In genomic region chr4:128654505-128655381, GRCm38 (mm10) we compare ENCODE assay signal across 8 mouse cellular contexts. TPM values are rescaled to one million over a fixed set of nuclear protein-coding genes. Genes with fewer than 3 reads are reported as not detected.
A peak's percentile ranks its signal among the peaks of the same experiment; 100 is the strongest.
DNase-seq lines count a peak whose midpoint lies in the region; ATAC-seq and TF ChIP-seq lines count a peak whose summit lies in the region.

Gene Phc2 (plus strand): TSS chr4:128654702.

- TF ChIP-seq EP300 in CH12.LX (IDR thresholded peaks at IDR 0.05; ENCODE audit: low read length), result no peak

- no peak for TF ChIP-seq POLR2A in CH12.LX (IDR thresholded peaks at IDR 0.05; ENCODE audit: low read depth, low read length)

- peak in 1 of 2 experiments; percentile 34; a peak in 2 of 4 replicates for TF ChIP-seq CTCF in CH12.LX (conservative IDR thresholded peaks at IDR 0.05 in 1 of 2, IDR thresholded peaks at IDR 0.05 in 1 of 2; ENCODE audit: low read depth in 2 of 2, low read length in 2 of 2)

- H3K4me2 ChIP-seq in CH12.LX (ENCODE audit: insufficient read depth, low read depth, poor library complexity, severe bottlenecking), result peak within 1 kb of the TSS; percentile 96
- H3K4me2 ChIP-seq in forebrain, embryonic 12.5 days, result peak within 1 kb of the TSS; percentile 96
- H3K4me2 ChIP-seq in heart, embryonic 16.5 days (ENCODE audit: low read depth, low read length), result peak within 1 kb of the TSS; percentile 98
- H3K4me2 ChIP-seq in liver, embryonic 13.5 days, result peak within 1 kb of the TSS; percentile 97
- H3K4me2 ChIP-seq in stomach, embryonic 14.5 days (replicated peaks; ENCODE audit: low read depth, low read length), result peak within 1 kb of the TSS; percentile 93

- peak; percentile 84 for ATAC-seq in cerebellum, adult (ENCODE audit: insufficient number of reproducible peaks, low FRiP score, low TSS enrichment)
- peak; percentile 99 for ATAC-seq in forebrain, embryonic 12.5 days (ENCODE audit: low FRiP score)
- ATAC-seq in heart, embryonic 16.5 days (replicated peaks; ENCODE audit: extremely low read depth, insufficient read depth, low FRiP score), result peak; percentile 96
- peak; percentile 97 for ATAC-seq in liver, embryonic 13.5 days (ENCODE audit: low read depth)
- ATAC-seq in stomach, embryonic 14.5 days (ENCODE audit: insufficient number of reproducible peaks, insufficient read depth, low FRiP score, low read depth), result peak; percentile 97

- peak; percentile 93 for DNase-seq in CH12.LX (ENCODE audit: extremely low read depth)
- peak; percentile 97 to 99 for DNase-seq in kidney, postnatal 25 days
- DNase-seq in liver, embryonic 13.5 days, result peak; percentile 85
- DNase-seq in natural killer cell, adult 2 months (ENCODE audit: low spot score in 2 of 2), result peak; percentile 93 to 95

- H3K79me2 ChIP-seq in CH12.LX (replicated peaks; ENCODE audit: control insufficient read depth, extremely low read depth, insufficient read depth, poor library complexity, severe bottlenecking), result no peaks in the 10 kb centered on the region

- H3K9ac ChIP-seq in CH12.LX (ENCODE audit: insufficient read depth, low read depth), result peak within 1 kb of the TSS; percentile 29
- peak within 1 kb of the TSS; percentile 70 for H3K9ac ChIP-seq in forebrain, embryonic 12.5 days
- peak within 1 kb of the TSS; percentile 65 for H3K9ac ChIP-seq in heart, embryonic 16.5 days (ENCODE audit: low read length)
- H3K9ac ChIP-seq in liver, embryonic 13.5 days, result peak within 1 kb of the TSS; percentile 79
- peak within 1 kb of the TSS; percentile 59 for H3K9ac ChIP-seq in stomach, embryonic 14.5 days (replicated peaks; ENCODE audit: low read depth, low read length)

- peak within 1 kb of the TSS; percentile 47 to 72 (median 63) for H3K4me3 ChIP-seq in CH12.LX (replicated peaks in 1 of 3; ENCODE audit: low read depth in 2 of 3, low read length in 2 of 3, poor library complexity in 1 of 3)
- H3K4me3 ChIP-seq in forebrain, embryonic 12.5 days (replicated peaks), result peak within 1 kb of the TSS; percentile 72
- H3K4me3 ChIP-seq in heart, embryonic 16.5 days (ENCODE audit: low read length), result peak within 1 kb of the TSS; percentile 63
- H3K4me3 ChIP-seq in liver, embryonic 13.5 days (replicated peaks), result peak within 1 kb of the TSS; percentile 75
- H3K4me3 ChIP-seq in stomach, embryonic 14.5 days (ENCODE audit: low read depth, low read length), result peak within 1 kb of the TSS; percentile 64

- no peak within 1 kb of the TSS for H3K27ac ChIP-seq in CH12.LX (ENCODE audit: insufficient read depth, low read depth)
- peak within 1 kb of the TSS; percentile 81 for H3K27ac ChIP-seq in forebrain, embryonic 12.5 days
- H3K27ac ChIP-seq in heart, embryonic 16.5 days (ENCODE audit: low read length), result no peak within 1 kb of the TSS
- peak within 1 kb of the TSS; percentile 58 for H3K27ac ChIP-seq in liver, embryonic 13.5 days
- 0 out of 2 replicates have a peak within 1 kb of the TSS, but pooled peaks have one; percentile 16 for H3K27ac ChIP-seq in stomach, embryonic 14.5 days (ENCODE audit: low read length)

- no peaks in the 10 kb centered on the region for H3K36me3 ChIP-seq in CH12.LX (replicated peaks in 1 of 2; ENCODE audit: control insufficient read depth in 1 of 2, insufficient read depth in 1 of 2, low read length in 1 of 2)
- no peaks in the 10 kb centered on the region for H3K36me3 ChIP-seq in forebrain, embryonic 12.5 days (replicated peaks)
- H3K36me3 ChIP-seq in heart, embryonic 16.5 days (ENCODE audit: control insufficient read depth, insufficient read depth), result no peaks in the 10 kb centered on the region
- no peaks in the 10 kb centered on the region for H3K36me3 ChIP-seq in liver, embryonic 13.5 days
- H3K36me3 ChIP-seq in stomach, embryonic 14.5 days (ENCODE audit: control insufficient read depth, insufficient read depth, low read length), result no peaks in the 10 kb centered on the region

- TF ChIP-seq RAD21 in CH12.LX (IDR thresholded peaks at IDR 0.05; ENCODE audit: low read depth, low read length), result no peak

- in situ Hi-C loops in CH12.LX (cut with MboI; ENCODE audit: low pct_ligation_motif_present, low pct_unique_long_range_greater_than_20kb, low sequenced_read_pairs), result loop anchor here (5.0 kb wide), 1 partner anchor 38 kb away; no protein-coding TSS in a partner anchor

- H3K27me3 ChIP-seq in CH12.LX (replicated peaks), result peaks cover 6% of the 10 kb centered on the region
- H3K27me3 ChIP-seq in forebrain, embryonic 12.5 days, result peaks cover 21% of the 10 kb centered on the region
- H3K27me3 ChIP-seq in heart, embryonic 16.5 days (ENCODE audit: control insufficient read depth, insufficient read depth, low read length), result peaks cover 8% of the 10 kb centered on the region; the same call in 1 of the 2 replicates
- H3K27me3 ChIP-seq in liver, embryonic 13.5 days, result peaks cover 5% of the 10 kb centered on the region
- H3K27me3 ChIP-seq in stomach, embryonic 14.5 days (ENCODE audit: control insufficient read depth, insufficient read depth, low read length), result no peaks in the 10 kb centered on the region

- dilution Hi-C loops in CH12.LX (cut with MboI; ENCODE audit: extremely low pct_ligation_motif_present, extremely low pct_unique_long_range_greater_than_20kb, low sequenced_read_pairs), result no loop called here

- H3K9me3 ChIP-seq in CH12.LX (replicated peaks; ENCODE audit: low read length), result no peaks in the 10 kb centered on the region
- no peaks in the 10 kb centered on the region for H3K9me3 ChIP-seq in forebrain, embryonic 12.5 days
- H3K9me3 ChIP-seq in heart, embryonic 16.5 days (replicated peaks; ENCODE audit: control insufficient read depth, low read length), result no peaks in the 10 kb centered on the region
- H3K9me3 ChIP-seq in liver, embryonic 13.5 days (replicated peaks), result no peaks in the 10 kb centered on the region
- no peaks in the 10 kb centered on the region for H3K9me3 ChIP-seq in stomach, embryonic 14.5 days (ENCODE audit: control insufficient read depth, low read depth, low read length)

- under 1% methylated on average over 68 of the region's 85 CpGs for WGBS in forebrain, embryonic 12.5 days
- WGBS in heart, embryonic 16.5 days, result under 1% methylated on average over 65 of the region's 85 CpGs
- WGBS in liver, embryonic 13.5 days (ENCODE audit: insufficient replicate concordance), result under 1% methylated on average over 85 of the region's 85 CpGs
- under 1% methylated on average over 72 of the region's 85 CpGs for WGBS in stomach, embryonic 14.5 days

- H3K4me1 ChIP-seq in CH12.LX (ENCODE audit: control insufficient read depth in 1 of 2, insufficient read depth in 2 of 2), result peaks cover 0 to 38% of the 10 kb centered on the region in 2 experiments; a peak in 2 of 4 replicates
- H3K4me1 ChIP-seq in forebrain, embryonic 12.5 days, result peaks cover 29% of the 10 kb centered on the region
- 0 out of 2 replicates have a peak, but pooled peaks cover 9% of the 10 kb centered on the region for H3K4me1 ChIP-seq in heart, embryonic 16.5 days (ENCODE audit: control insufficient read depth, insufficient read depth, low read length)
- H3K4me1 ChIP-seq in liver, embryonic 13.5 days (replicated peaks), result peaks cover 33% of the 10 kb centered on the region
- H3K4me1 ChIP-seq in stomach, embryonic 14.5 days (ENCODE audit: control insufficient read depth, insufficient read depth, low read length), result peaks cover 18% of the 10 kb centered on the region; the same call in 1 of the 2 replicates

TF ChIP-seq in CH12.LX, 34 proteins besides CTCF, POLR2A, EP300 and RAD21:
- no peak for TF ChIP-seq RCOR1 (conservative IDR thresholded peaks at IDR 0.05; ENCODE audit: low read depth, low read length)
- TF ChIP-seq PAX5 (IDR thresholded peaks at IDR 0.05; ENCODE audit: low read length), result no peak
- TF ChIP-seq USF2 (conservative IDR thresholded peaks at IDR 0.05; ENCODE audit: low read depth, low read length), result peak; percentile 92
- TF ChIP-seq ZKSCAN1 (IDR thresholded peaks at IDR 0.05; ENCODE audit: borderline replicate concordance, low read depth, low read length), result no peak
- peak; percentile 96 for TF ChIP-seq MAX (IDR thresholded peaks at IDR 0.05; ENCODE audit: low read length)
- TF ChIP-seq BHLHE40 (IDR thresholded peaks at IDR 0.05; ENCODE audit: low read depth, low read length), result peak; percentile 65
- no peak for TF ChIP-seq JUND (conservative IDR thresholded peaks at IDR 0.05; ENCODE audit: low read depth, low read length)
- no peak for TF ChIP-seq NELFE (IDR thresholded peaks at IDR 0.05; ENCODE audit: low read depth, low read length)
- TF ChIP-seq MEF2A (IDR thresholded peaks at IDR 0.05; ENCODE audit: borderline replicate concordance, low read depth, low read length), result no peak
- no peak for TF ChIP-seq MAFK (IDR thresholded peaks at IDR 0.05; ENCODE audit: insufficient replicate concordance, low read length)
- no peak for TF ChIP-seq TBP (conservative IDR thresholded peaks at IDR 0.05; ENCODE audit: low read depth, low read length)
- TF ChIP-seq KAT2A (IDR thresholded peaks at IDR 0.05; ENCODE audit: insufficient replicate concordance, low read length), result no peak
- TF ChIP-seq NRF1 (IDR thresholded peaks at IDR 0.05; ENCODE audit: low read depth, low read length), result peak; percentile 83
- TF ChIP-seq USF1 (IDR thresholded peaks at IDR 0.05; ENCODE audit: low read depth, low read length), result peak; percentile 95
- TF ChIP-seq POLR2AphosphoS2 (IDR thresholded peaks at IDR 0.05; ENCODE audit: low read depth, low read length), result no peak

RNA-seq across cellular contexts. Expression of gene Phc2, which starts in this region (rescaled TPM):
- 29.6 and 32.7 TPM in 2 replicates for total RNA-seq in CH12.LX (2012; rRNA removed)
- total RNA-seq in CH12.LX (2014; rRNA removed), result 23.5 and 24.1 TPM in 2 replicates
- polyA plus RNA-seq in CH12.LX (2012; ENCODE audit: insufficient read length, low read depth), result 53.2 and 56.1 TPM in 2 replicates
- 56.1 and 148 TPM in 2 replicates for polyA plus RNA-seq in forebrain, embryonic 12.5 days (2016; fragmentation: Nextera tagmentation; extraction: Ambion mirVana)
- polyA plus RNA-seq in heart, embryonic 16.5 days (2015; fragmentation: Nextera tagmentation; extraction: Ambion mirVana), result 7.5 and 11.0 TPM in 2 replicates
- 9.9 and 12.9 TPM in 2 replicates for polyA plus RNA-seq in liver, embryonic 13.5 days (2015; fragmentation: Nextera tagmentation; extraction: Ambion mirVana)
- 20.3 and 22.9 TPM in 2 replicates for polyA plus RNA-seq in stomach, embryonic 14.5 days (2014; fragmentation: Nextera tagmentation; extraction: Ambion mirVana)

Comparison
In these comparisons a context has a peak if more than half of its experiments do, and no peak if none do; other contexts are left out.
1. H3K27ac ChIP-seq: peak in forebrain, embryonic 12.5 days (single experiment), liver, embryonic 13.5 days (single experiment) and stomach, embryonic 14.5 days (single experiment); none in CH12.LX (single experiment) and heart, embryonic 16.5 days (single experiment).
2. H3K9ac ChIP-seq: peak in every context shown above with its lines; median percentile 79 in liver, embryonic 13.5 days; 70 in forebrain, embryonic 12.5 days; 65 in heart, embryonic 16.5 days; 59 in stomach, embryonic 14.5 days; 29 in CH12.LX.
3. Peak in every context shown above with its lines, with median percentiles within 50 percentile points of each other: DNase-seq, H3K4me2 ChIP-seq, H3K4me3 ChIP-seq and ATAC-seq.